Mouse (Mus musculus) MEL (cell line): ENCODE measurements around the gene Kcnip1. TPM values are rescaled to one million over a fixed set of nuclear protein-coding genes. Genes with fewer than 3 reads are reported as not detected.

ENCODE experiments used
- DNase-seq: peaks from one replicate; pipeline ENCODE4 v3.0.0; 2011; ENCODE audit warnings: low read depth, low spot score
- H3K27ac ChIP-seq: 2 replicates; pipeline ENCODE4 v1.5.1; 2012; ENCODE audit warnings: low read depth, mild to moderate bottlenecking, control low read depth, low read length, moderate library complexity; ENCODE audit not compliant: control insufficient read depth
- H3K27me3 ChIP-seq, 2 experiments: fragments of 150-350 bp in 1 of 2; sonication (generic) in 1 of 2; 2 replicates each; pipeline ENCODE4 v1.6.1; 2012; ENCODE audit warnings: low read length in 2 of 2, mild to moderate bottlenecking in 2 of 2, improper control_type of control experiment in 1 of 2, moderate library complexity in 1 of 2; ENCODE audit not compliant: insufficient read depth in 2 of 2, control insufficient read depth in 1 of 2
- H3K36me3 ChIP-seq, 2 experiments: 2 replicates each; pipeline ENCODE4 v1.6.1; 2012 to 2014; ENCODE audit warnings: low read length in 2 of 2, improper control_type of control experiment in 1 of 2, inconsistent platforms in 1 of 2, mild to moderate bottlenecking in 1 of 2; ENCODE audit not compliant: insufficient read depth in 2 of 2, control insufficient read depth in 1 of 2
- H3K4me1 ChIP-seq, 2 experiments: fragments of 150-350 bp in 1 of 2; sonication (generic) in 1 of 2; 2 replicates each; pipeline ENCODE4 v1.6.1; 2012; ENCODE audit warnings: low read length in 2 of 2, improper control_type of control experiment in 1 of 2, mild to moderate bottlenecking in 1 of 2; ENCODE audit not compliant: insufficient read depth in 2 of 2, control insufficient read depth in 1 of 2
- H3K4me3 ChIP-seq, 2 experiments: fragments of 150-350 bp in 1 of 2; sonication (generic) in 1 of 2; 2 replicates each; pipeline ENCODE4 v1.5.1; 2012; ENCODE audit warnings: low read depth in 2 of 2, low read length in 2 of 2, mild to moderate bottlenecking in 2 of 2, moderate library complexity in 2 of 2, control low read depth in 1 of 2, improper control_type of control experiment in 1 of 2; ENCODE audit not compliant: control insufficient read depth in 1 of 2, insufficient read depth in 1 of 2
- H3K79me2 ChIP-seq: 2 replicates; pipeline ENCODE4 v1.6.1; 2012; ENCODE audit warnings: mild to moderate bottlenecking, low read length, moderate library complexity; ENCODE audit not compliant: control insufficient read depth, poor library complexity, insufficient read depth
- H3K9ac ChIP-seq: 2 replicates; pipeline ENCODE4 v1.6.1; 2012; ENCODE audit warnings: low read depth, mild to moderate bottlenecking, control low read depth, low read length, moderate library complexity; ENCODE audit not compliant: control insufficient read depth, poor library complexity, severe bottlenecking
- H3K9me3 ChIP-seq: fragments of 150-350 bp; sonication (generic); replicated peaks from 2 replicates; pipeline ENCODE4 v1.6.1; 2012; ENCODE audit warnings: mild to moderate bottlenecking, low read length, improper control_type of control experiment, moderate library complexity; ENCODE audit not compliant: insufficient read depth
- BHLHE40 ChIP-seq: IDR thresholded peaks from 2 replicates; pipeline ENCODE4 v1.6.1; 2012; ENCODE audit warnings: low read depth, mild to moderate bottlenecking, inconsistent platforms, low read length, improper control_type of control experiment, borderline replicate concordance
- CHD1 ChIP-seq: IDR thresholded peaks from 2 replicates; pipeline ENCODE4 v1.6.1; 2012; ENCODE audit warnings: low read depth, mild to moderate bottlenecking, inconsistent platforms, low read length, improper control_type of control experiment
- ELF1 ChIP-seq: IDR thresholded peaks from 2 replicates; pipeline ENCODE4 v1.6.1; 2014; ENCODE audit warnings: low read depth, mild to moderate bottlenecking, inconsistent platforms, low read length, improper control_type of control experiment, moderate library complexity
- GATA1 ChIP-seq: IDR thresholded peaks from 2 replicates; pipeline ENCODE4 v1.6.1; 2011; ENCODE audit warnings: low read depth, low read length, improper control_type of control experiment
- JUND ChIP-seq: IDR thresholded peaks from 2 replicates; pipeline ENCODE4 v1.6.1; 2011; ENCODE audit warnings: low read depth, mild to moderate bottlenecking, improper control_type of control experiment, low read length
- MAX ChIP-seq: IDR thresholded peaks from 2 replicates; pipeline ENCODE4 v1.6.1; 2011; ENCODE audit warnings: low read length, improper control_type of control experiment
- MXI1 ChIP-seq: IDR thresholded peaks from 2 replicates; pipeline ENCODE4 v1.6.1; 2011; ENCODE audit warnings: mild to moderate bottlenecking, low read depth, low read length, improper control_type of control experiment
- MYC ChIP-seq: IDR thresholded peaks from 2 replicates; pipeline ENCODE4 v1.6.1; 2011; ENCODE audit warnings: low read depth, mild to moderate bottlenecking, low read length, improper control_type of control experiment, moderate library complexity
- NELFE ChIP-seq: IDR thresholded peaks from 2 replicates; pipeline ENCODE4 v1.6.1; 2011; ENCODE audit warnings: low read depth, low read length, improper control_type of control experiment
- NRF1 ChIP-seq: IDR thresholded peaks from 2 replicates; pipeline ENCODE4 v1.6.1; 2014; ENCODE audit warnings: low read depth, mild to moderate bottlenecking, inconsistent platforms, low read length, improper control_type of control experiment, moderate library complexity; ENCODE audit not compliant: poor library complexity, insufficient read depth, severe bottlenecking
- POLR2A ChIP-seq, 2 experiments: IDR thresholded peaks; 2 replicates each; pipeline ENCODE4 v1.6.1; 2011 to 2012; ENCODE audit warnings: low read length in 2 of 2, mild to moderate bottlenecking in 2 of 2, control low read depth in 1 of 2, improper control_type of control experiment in 1 of 2, low read depth in 1 of 2, moderate library complexity in 1 of 2; ENCODE audit not compliant: control insufficient read depth in 1 of 2, insufficient read depth in 1 of 2, poor library complexity in 1 of 2
- TAL1 ChIP-seq: IDR thresholded peaks from 2 replicates; pipeline ENCODE4 v1.6.1; 2012; ENCODE audit warnings: mild to moderate bottlenecking, inconsistent platforms, low read length, moderate library complexity, mixed read lengths
- TCF12 ChIP-seq: IDR thresholded peaks from 2 replicates; pipeline ENCODE4 v1.6.1; 2014; ENCODE audit warnings: low read depth, mild to moderate bottlenecking, inconsistent platforms, low read length, improper control_type of control experiment, moderate library complexity
- UBTF ChIP-seq: IDR thresholded peaks from 2 replicates; pipeline ENCODE4 v1.6.1; 2012; ENCODE audit warnings: low read depth, mild to moderate bottlenecking, inconsistent platforms, low read length, improper control_type of control experiment, moderate library complexity, borderline replicate concordance; ENCODE audit not compliant: insufficient read depth
- USF2 ChIP-seq, 2 experiments: IDR thresholded peaks; 2 replicates each; pipeline ENCODE4 v1.6.1; 2011 to 2012; ENCODE audit warnings: improper control_type of control experiment in 2 of 2, low read length in 2 of 2, borderline replicate concordance in 1 of 2, inconsistent platforms in 1 of 2, low read depth in 1 of 2, mild to moderate bottlenecking in 1 of 2; ENCODE audit not compliant: insufficient read depth in 1 of 2
- ZNF384 ChIP-seq: IDR thresholded peaks from 2 replicates; pipeline ENCODE4 v1.6.1; 2012; ENCODE audit warnings: low read depth, mild to moderate bottlenecking, inconsistent platforms, low read length, improper control_type of control experiment
- polyA plus RNA-seq, 2 experiments: library from polyadenylated mRNA; stranded (reverse) in 1 of 2; unstranded in 1 of 2; fragments of >175 nt in 1 of 2; fragments of >200 nt in 1 of 2; gene quantifications; 2 replicates each; pipeline versions ENCODE4 v1.2.1 to v1.2.4; 2012; ENCODE audit warnings: low replicate concordance in 2 of 2, low read depth in 1 of 2; ENCODE audit not compliant: insufficient read length in 2 of 2, insufficient read depth in 1 of 2, missing spikeins in 1 of 2
- total RNA-seq: library from RNA; depleted of rRNA; stranded (reverse); fragments of 300-350 nt; gene quantifications from 2 replicates; pipeline ENCODE4 v1.2.3, GENCODE M21; 2012

Gene Kcnip1
- total and polyA plus RNA-seq, 3 experiments, result 0.04 to 0.06 TPM; not detected in 1

GRCm38 (mm10) chr11:33820876-33821275 lies 172.1 kb downstream of the Kcnip1 start:
- Histone ChIP-seq H3K4me3 (no peak overlapping the region), H3K36me3 (no peaks in the 10 kb centered on the region), H3K27me3 (peaks cover 15 to 17% of the 10 kb centered on the region in 2 experiments), H3K9ac (no peak overlapping the region), H3K9me3 (no peaks in the 10 kb centered on the region), H3K4me1 (no peaks in the 10 kb centered on the region)
- TF ChIP-seq TAL1, result no peak
- no peak for TF ChIP-seq JUND
- no peak for TF ChIP-seq GATA1
- no peak for TF ChIP-seq CHD1
- TF ChIP-seq ELF1, result no peak
- TF ChIP-seq UBTF, result no peak
- no peak for TF ChIP-seq POLR2A (IDR thresholded peaks at IDR 0.05; ENCODE audit: control insufficient read depth in 1 of 2, insufficient read depth in 1 of 2, low read depth in 1 of 2, low read length in 2 of 2, poor library complexity in 1 of 2)
- no peak for TF ChIP-seq MYC
- TF ChIP-seq BHLHE40, result no peak
- no peak for TF ChIP-seq NRF1
- TF ChIP-seq MXI1, result no peak
- no peak for TF ChIP-seq ZNF384
- no peak for TF ChIP-seq NELFE
- no peak for TF ChIP-seq TCF12
- TF ChIP-seq MAX, result no peak
- TF ChIP-seq, all 39 proteins: peak for 0
- no peaks in the 10 kb centered on the region for H3K79me2 ChIP-seq
- no peak for DNase-seq
- H3K27ac ChIP-seq, result no peak overlapping the region

- Histone ChIP-seq H3K9me3 (no peaks in the 10 kb centered on the region), H3K27me3 (peaks cover 9 to 21% of the 10 kb centered on the region in 2 experiments), H3K4me3 (no peak overlapping the region), H3K36me3 (no peaks in the 10 kb centered on the region), H3K79me2 (no peaks in the 10 kb centered on the region), H3K4me1 (no peaks in the 10 kb centered on the region), H3K9ac (no peak overlapping the region), H3K27ac (no peak overlapping the region)
- DNase-seq, result no peak
- TF ChIP-seq POLR2A (IDR thresholded peaks at IDR 0.05; ENCODE audit: control insufficient read depth in 1 of 2, insufficient read depth in 1 of 2, low read depth in 1 of 2, low read length in 2 of 2, poor library complexity in 1 of 2), result no peak
- no peak for TF ChIP-seq USF2 (IDR thresholded peaks at IDR 0.05; ENCODE audit: borderline replicate concordance in 1 of 2, insufficient read depth in 1 of 2, low read depth in 1 of 2, low read length in 2 of 2)
Observed at GRCm38 (mm10) chr11:33818861-33819503, 174.0 kb downstream of the Kcnip1 start.
